Mouse (Mus musculus) lung, adult 2 months (tissue): ENCODE measurements at regions not wholly inside any gene's neighbourhood (a gene's known extent, or its start where the extent isn't known, plus 50 kb on each side); places are given as distances from the start of the nearest gene placed in this dataset.

ENCODE experiments used
- CTCF ChIP-seq: fragments of 200-500 bp; IDR thresholded peaks from 2 replicates; pipeline ENCODE4 v1.5.1; 2011; ENCODE audit warnings: mild to moderate bottlenecking, low read length, control low read depth; ENCODE audit not compliant: insufficient read depth
- POLR2A ChIP-seq: fragments of 200-500 bp; IDR thresholded peaks from 2 replicates; pipeline ENCODE4 v1.6.1; 2011; ENCODE audit warnings: low read depth, mild to moderate bottlenecking, control low read depth, low read length, borderline replicate concordance; ENCODE audit errors: extremely low read depth

GRCm38 (mm10) chr11:24693926-24694325 lies 616.1 kb downstream of the Bcl11a start:
- no peak for TF ChIP-seq CTCF
- no peak for TF ChIP-seq POLR2A
